Mouse (Mus musculus) stomach, postnatal 0 days (tissue): ENCODE measurements around the gene Lrrc47.
A peak's percentile ranks its signal among the peaks of the same experiment; 100 is the strongest.

Experiments
- CTCF ChIP-seq: IDR thresholded peaks from 2 replicates; pipeline ENCODE4 v1.5.1; 2016; ENCODE audit warnings: antibody characterized with exemption, low read depth, mild to moderate bottlenecking, moderate library complexity
- EP300 ChIP-seq: optimal IDR thresholded peaks from 2 replicates; pipeline ENCODE3; 2016; ENCODE audit warnings: antibody characterized with exemption

DNA sequence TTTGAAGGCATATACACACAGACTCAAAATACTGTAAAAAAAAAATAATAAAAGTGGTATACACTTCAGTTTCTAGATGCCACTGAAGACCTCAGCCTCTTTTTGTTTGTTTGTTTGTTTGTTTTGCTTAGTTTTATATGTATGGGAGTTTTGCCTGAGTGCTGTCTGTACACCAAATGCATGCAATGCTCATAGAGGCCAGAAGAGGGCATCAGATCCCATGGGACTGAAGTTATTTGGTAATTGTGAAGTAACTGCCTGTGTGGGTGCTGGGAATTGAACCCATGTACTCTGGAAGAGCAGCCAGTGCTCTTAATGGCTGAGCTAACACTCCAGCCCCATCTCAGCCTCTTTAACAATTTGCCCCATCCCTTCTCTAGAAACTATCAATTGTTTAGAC is 17.1 kb downstream of the Lrrc47 start:
- TF ChIP-seq CTCF (peak; percentile 64), EP300 (no peak)
